Mouse (Mus musculus) myocyte (in vitro differentiated cells): Measurements from ENCODE around the gene Rfc1. TPM values are rescaled to one million over a fixed set of nuclear protein-coding genes. Genes with fewer than 3 reads are reported as not detected.

Experiments
- H3K27me3 ChIP-seq: one replicate; pipeline ENCODE4 v1.6.1; 2011; ENCODE audit not compliant: control insufficient read depth, insufficient read depth, insufficient read length
- H3K36me3 ChIP-seq: one replicate; pipeline ENCODE4 v1.6.1; 2011; ENCODE audit not compliant: control insufficient read depth, insufficient read depth
- H3K4me2 ChIP-seq: one replicate; pipeline ENCODE4 v1.6.1; 2011; ENCODE audit warnings: low read depth, control low read depth
- H3K4me3 ChIP-seq: one replicate; pipeline ENCODE4 v1.5.1; 2011; ENCODE audit warnings: mild to moderate bottlenecking, control low read depth, moderate library complexity
- H3K79me2 ChIP-seq: one replicate; pipeline ENCODE4 v1.6.1; 2011; ENCODE audit not compliant: control insufficient read depth, insufficient read depth
- H3ac ChIP-seq: one replicate; pipeline ENCODE4 v1.6.1; 2011; ENCODE audit not compliant: control insufficient read depth, insufficient read length
- CEBPB ChIP-seq: IDR thresholded peaks from 2 replicates; pipeline ENCODE4 v1.6.1; 2011; ENCODE audit warnings: mild to moderate bottlenecking, moderate library complexity; ENCODE audit not compliant: poor library complexity, insufficient read depth, severe bottlenecking
- E2F4 ChIP-seq: IDR thresholded peaks from one replicate; pipeline ENCODE4 v1.6.1; 2011; ENCODE audit warnings: mild to moderate bottlenecking, control low read depth, moderate library complexity; ENCODE audit not compliant: insufficient read depth
- MAX ChIP-seq: IDR thresholded peaks from one replicate; pipeline ENCODE4 v1.6.1; 2011; ENCODE audit warnings: low read depth, mild to moderate bottlenecking, control low read depth
- MYOD1 ChIP-seq, 3 experiments: IDR thresholded peaks; one replicate each; pipeline ENCODE4 v1.6.1; 2011; ENCODE audit warnings: control low read depth in 2 of 3, low read depth in 2 of 3, mild to moderate bottlenecking in 2 of 3, moderate library complexity in 1 of 3; ENCODE audit not compliant: insufficient read length in 2 of 3, control insufficient read depth in 1 of 3
- MYOG ChIP-seq, 3 experiments: IDR thresholded peaks; one replicate each; pipeline ENCODE4 v1.6.1; 2011; ENCODE audit warnings: control low read depth in 2 of 3, low read depth in 2 of 3, mild to moderate bottlenecking in 2 of 3; ENCODE audit not compliant: insufficient read length in 2 of 3, control insufficient read depth in 1 of 3, insufficient read depth in 1 of 3
- POLR2A ChIP-seq: IDR thresholded peaks from one replicate; pipeline ENCODE4 v1.6.1; 2011; ENCODE audit warnings: low read depth, mild to moderate bottlenecking, control low read depth, moderate library complexity; ENCODE audit not compliant: insufficient read length
- POLR2AphosphoS2 ChIP-seq: IDR thresholded peaks from one replicate; pipeline ENCODE4 v1.6.1; 2011; ENCODE audit warnings: low read depth, control low read depth; ENCODE audit not compliant: insufficient read length
- REST ChIP-seq: IDR thresholded peaks from one replicate; pipeline ENCODE4 v1.6.1; 2011; ENCODE audit warnings: mild to moderate bottlenecking, control low read depth, moderate library complexity; ENCODE audit not compliant: insufficient read depth, insufficient read length
- SRF ChIP-seq: IDR thresholded peaks from one replicate; pipeline ENCODE4 v1.6.1; 2011; ENCODE audit warnings: low read depth; ENCODE audit not compliant: control insufficient read depth, insufficient read length
- TCF12 ChIP-seq: IDR thresholded peaks from one replicate; pipeline ENCODE4 v1.6.1; 2011; ENCODE audit warnings: mild to moderate bottlenecking, control low read depth; ENCODE audit not compliant: poor library complexity, insufficient read depth, severe bottlenecking
- TCF3 ChIP-seq: IDR thresholded peaks from one replicate; pipeline ENCODE4 v1.6.1; 2011; ENCODE audit warnings: low read depth, control low read depth; ENCODE audit not compliant: insufficient read length
- USF1 ChIP-seq: IDR thresholded peaks from one replicate; pipeline ENCODE4 v1.6.1; 2011; ENCODE audit warnings: low read depth, mild to moderate bottlenecking, control low read depth, moderate library complexity
- polyA plus RNA-seq: library from polyadenylated mRNA; unstranded; fragments of >200 nt; fragmentation: generic; extraction: Trizol; gene quantifications from one replicate; pipeline ENCODE4 v1.2.1, GENCODE M21; 2012; ENCODE audit warnings: missing spikeins

Gene Rfc1
- polyA plus RNA-seq, 1 experiment = 8.7 TPM

DNA sequence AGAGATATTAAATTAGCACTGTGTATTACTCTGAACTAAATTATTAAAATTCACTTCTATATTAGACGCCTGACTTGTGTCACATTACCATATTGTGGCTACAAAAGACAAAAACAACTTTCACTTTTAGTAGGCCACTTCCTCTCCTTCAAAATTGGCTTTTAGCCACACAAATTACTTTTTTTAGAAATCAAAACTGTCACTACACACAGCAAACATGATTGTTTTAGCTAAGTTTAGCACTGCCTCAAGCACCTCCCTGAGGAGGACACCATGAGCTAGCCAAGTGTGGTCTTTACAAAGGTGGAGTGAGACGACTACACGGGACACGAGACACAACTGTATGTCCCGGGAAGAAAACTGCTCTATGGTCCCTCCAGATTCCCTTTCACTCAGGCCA lies 9.3 kb downstream of the Rfc1 start:
- Histone ChIP-seq H3K4me3 (no peak overlapping the region), H3ac (no peak overlapping the region), H3K27me3 (no peaks in the 10 kb centered on the region), H3K4me2 (peak overlapping the region; percentile 71), H3K36me3 (no peaks in the 10 kb centered on the region), H3K79me2 (peaks cover 70% of the 10 kb centered on the region)
- TF ChIP-seq TCF12 (no peak), E2F4 (no peak), POLR2A (no peak), CEBPB (no peak), REST (no peak)

GRCm38 (mm10) chr5:65324758-65325355 lies 10.6 kb downstream of the Rfc1 start:
- Histone ChIP-seq H3ac (no peak overlapping the region), H3K4me3 (no peak overlapping the region), H3K79me2 (peaks cover 67% of the 10 kb centered on the region), H3K36me3 (no peaks in the 10 kb centered on the region), H3K4me2 (no peak overlapping the region), H3K27me3 (no peaks in the 10 kb centered on the region)
- TF ChIP-seq TCF3 = no peak
- no peak for TF ChIP-seq CEBPB

DNA sequence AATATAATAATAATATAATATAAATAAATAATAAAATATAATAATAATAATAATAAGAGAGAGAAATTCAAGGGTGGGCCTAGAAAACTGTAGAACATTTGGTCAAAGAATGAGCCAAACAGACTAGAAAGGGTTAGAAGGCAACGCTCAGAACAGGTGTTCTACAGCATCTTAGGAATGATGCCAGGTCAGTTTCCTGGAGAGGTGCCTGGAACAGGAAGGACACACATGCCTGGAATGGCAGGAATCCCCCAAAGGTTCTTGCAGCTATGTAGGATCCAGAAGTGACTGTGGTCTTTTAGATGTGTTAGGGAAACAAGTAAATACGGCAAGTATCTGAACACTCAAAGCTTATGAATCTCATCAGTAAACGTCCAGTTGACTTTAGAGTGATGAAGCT lies 11.2 kb downstream of the Rfc1 start:
- peaks cover 1% of the 10 kb centered on the region for H3K36me3 ChIP-seq
- no peaks in the 10 kb centered on the region for H3K27me3 ChIP-seq
- no peak overlapping the region for H3K4me3 ChIP-seq
- H3ac ChIP-seq = no peak overlapping the region
- no peak for TF ChIP-seq MYOG (IDR thresholded peaks at IDR 0.05; ENCODE audit: control insufficient read depth in 1 of 3, insufficient read depth in 1 of 3, insufficient read length in 2 of 3, low read depth in 2 of 3)
- no peak for TF ChIP-seq TCF3
- TF ChIP-seq REST = no peak
- TF ChIP-seq TCF12 = no peak
- TF ChIP-seq POLR2AphosphoS2 = no peak
- no peak for TF ChIP-seq E2F4
- TF ChIP-seq MAX = no peak
- TF ChIP-seq SRF = no peak
- no peak for TF ChIP-seq POLR2A
- TF ChIP-seq USF1 = no peak
- no peak for TF ChIP-seq MYOD1 (IDR thresholded peaks at IDR 0.05; ENCODE audit: control insufficient read depth in 1 of 3, insufficient read length in 2 of 3, low read depth in 2 of 3)
- TF ChIP-seq CEBPB = no peak
- H3K4me2 ChIP-seq = no peak overlapping the region
- peaks cover 67% of the 10 kb centered on the region for H3K79me2 ChIP-seq

- peaks cover 50% of the 10 kb centered on the region for H3K79me2 ChIP-seq
- no peak for TF ChIP-seq CEBPB
- peaks cover 12% of the 10 kb centered on the region for H3K36me3 ChIP-seq
- no peak overlapping the region for H3K4me2 ChIP-seq
- H3ac ChIP-seq = no peak overlapping the region
- no peak overlapping the region for H3K4me3 ChIP-seq
- no peaks in the 10 kb centered on the region for H3K27me3 ChIP-seq
Observed at GRCm38 (mm10) chr5:65322165-65322564, 13.3 kb downstream of the Rfc1 start.

GRCm38 (mm10) chr5:65319176-65319575 lies 16.3 kb downstream of the Rfc1 start:
- Histone ChIP-seq H3ac (no peak overlapping the region), H3K79me2 (peaks cover 21% of the 10 kb centered on the region), H3K36me3 (peaks cover 12% of the 10 kb centered on the region), H3K27me3 (no peaks in the 10 kb centered on the region), H3K4me2 (no peak overlapping the region), H3K4me3 (no peak overlapping the region)
- TF ChIP-seq REST (no peak), SRF (no peak), POLR2A (no peak), TCF3 (no peak), E2F4 (no peak), TCF12 (no peak), MYOD1 (IDR thresholded peaks at IDR 0.05; ENCODE audit: control insufficient read depth in 1 of 3, insufficient read length in 2 of 3, low read depth in 2 of 3) (no peak), CEBPB (no peak), MAX (no peak), MYOG (IDR thresholded peaks at IDR 0.05; ENCODE audit: control insufficient read depth in 1 of 3, insufficient read depth in 1 of 3, insufficient read length in 2 of 3, low read depth in 2 of 3) (no peak), POLR2AphosphoS2 (no peak), USF1 (no peak)

DNA sequence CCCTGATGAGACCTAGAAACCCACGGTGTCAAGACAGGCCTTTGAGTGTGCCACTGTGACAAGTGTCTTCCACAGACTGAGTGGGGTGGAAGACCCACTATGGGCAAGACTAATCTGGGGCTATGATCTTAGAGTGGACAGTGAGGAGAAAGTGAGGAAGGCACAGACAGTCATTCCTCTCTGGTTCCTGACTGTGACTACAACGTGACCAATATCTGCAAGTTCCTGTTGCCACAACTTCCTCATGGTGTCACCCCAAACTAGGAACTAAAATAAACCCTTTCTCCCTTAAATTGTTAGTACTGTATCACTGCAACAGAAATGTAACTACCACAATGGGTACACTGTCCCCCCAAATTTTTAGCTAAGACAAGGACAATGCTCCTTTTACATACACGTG lies 26.6 kb downstream of the Rfc1 start:
- no peaks in the 10 kb centered on the region for H3K27me3 ChIP-seq
- no peak overlapping the region for H3K4me2 ChIP-seq
- no peak overlapping the region for H3K4me3 ChIP-seq
- H3K79me2 ChIP-seq = no peaks in the 10 kb centered on the region
- H3K36me3 ChIP-seq = peaks cover 9% of the 10 kb centered on the region
- H3ac ChIP-seq = no peak overlapping the region
- TF ChIP-seq MYOD1 (IDR thresholded peaks at IDR 0.05; ENCODE audit: control insufficient read depth in 1 of 3, insufficient read length in 2 of 3, low read depth in 2 of 3) (no peak), CEBPB (no peak), MAX (no peak), E2F4 (no peak), TCF12 (no peak), POLR2AphosphoS2 (no peak), POLR2A (no peak), SRF (no peak), MYOG (IDR thresholded peaks at IDR 0.05; ENCODE audit: control insufficient read depth in 1 of 3, insufficient read depth in 1 of 3, insufficient read length in 2 of 3, low read depth in 2 of 3) (no peak), TCF3 (no peak), USF1 (no peak), REST (no peak)
